Mouse (Mus musculus): Measurements from ENCODE around the gene Micall1. TPM values are rescaled to one million over a fixed set of nuclear protein-coding genes. Genes with fewer than 3 reads are reported as not detected.

Micall1 gene
- polyA plus RNA-seq, 1 experiment from 2014 or later, result 12.2 TPM

- no peak for ATAC-seq (ENCODE audit: insufficient number of reproducible peaks, insufficient read depth, low FRiP score, low TSS enrichment, low read depth)
- Histone ChIP-seq H3K9ac (replicated peaks) (no peak overlapping the region), H3K36me3 (peaks cover 51% of the 10 kb centered on the region), H3K4me1 (replicated peaks) (peaks cover 17% of the 10 kb centered on the region), H3K4me2 (no peak overlapping the region), H3K4me3 (replicated peaks) (no peak overlapping the region), H3K27ac (no peak overlapping the region), H3K27me3 (no peaks in the 10 kb centered on the region), H3K9me3 (no peaks in the 10 kb centered on the region)
- WGBS, result 87% methylated on average over 8 of the region's 8 CpGs
Measured at GRCm38 (mm10) chr15:79144021-79144420, 35.3 kb downstream of the Micall1 start.

GRCm38 (mm10) chr15:79145522-79145921 lies 36.8 kb downstream of the Micall1 start:
- no peaks in the 10 kb centered on the region for H3K27me3 ChIP-seq
- H3K9ac ChIP-seq (replicated peaks), result no peak overlapping the region
- peaks cover 62% of the 10 kb centered on the region for H3K36me3 ChIP-seq
- no peaks in the 10 kb centered on the region for H3K9me3 ChIP-seq
- no peak overlapping the region for H3K27ac ChIP-seq
- no peak for ATAC-seq (ENCODE audit: insufficient number of reproducible peaks, insufficient read depth, low FRiP score, low TSS enrichment, low read depth)
- no peak overlapping the region for H3K4me2 ChIP-seq
- peaks cover 14% of the 10 kb centered on the region for H3K4me1 ChIP-seq (replicated peaks)
- WGBS, result 89% methylated on average over 7 of the region's 7 CpGs
- no peak overlapping the region for H3K4me3 ChIP-seq (replicated peaks)

GRCm38 (mm10) chr15:79148533-79148932 lies 39.8 kb downstream of the Micall1 start:
- H3K9me3 ChIP-seq, result no peaks in the 10 kb centered on the region
- no peak overlapping the region for H3K9ac ChIP-seq (replicated peaks)
- H3K27me3 ChIP-seq, result no peaks in the 10 kb centered on the region
- no peak overlapping the region for H3K27ac ChIP-seq
- peaks cover 88% of the 10 kb centered on the region for H3K36me3 ChIP-seq
- H3K4me1 ChIP-seq (replicated peaks), result peaks cover 5% of the 10 kb centered on the region
- ATAC-seq (ENCODE audit: insufficient number of reproducible peaks, insufficient read depth, low FRiP score, low TSS enrichment, low read depth), result peak; percentile 44; the same call in 1 of the 2 replicates
- H3K4me2 ChIP-seq, result no peak overlapping the region
- H3K4me3 ChIP-seq (replicated peaks), result no peak overlapping the region
- WGBS, result 49% methylated on average over 7 of the region's 7 CpGs

GRCm38 (mm10) chr15:79151881-79152280 lies 43.2 kb downstream of the Micall1 start:
- Histone ChIP-seq H3K9ac (replicated peaks) (no peak overlapping the region), H3K27ac (peak overlapping the region; percentile 79), H3K4me2 (no peak overlapping the region; the same call in 1 of the 2 replicates), H3K9me3 (no peaks in the 10 kb centered on the region), H3K4me3 (replicated peaks) (no peak overlapping the region), H3K4me1 (replicated peaks) (peaks cover 5% of the 10 kb centered on the region), H3K36me3 (peaks cover 57% of the 10 kb centered on the region), H3K27me3 (peaks cover 9% of the 10 kb centered on the region; the same call in 1 of the 2 replicates)
- 71% methylated on average over 8 of the region's 8 CpGs for WGBS
- no peak for ATAC-seq (ENCODE audit: insufficient number of reproducible peaks, insufficient read depth, low FRiP score, low TSS enrichment, low read depth)

GRCm38 (mm10) chr15:79152709-79153108 lies 44.0 kb downstream of the Micall1 start:
- no peak for ATAC-seq (ENCODE audit: insufficient number of reproducible peaks, insufficient read depth, low FRiP score, low TSS enrichment, low read depth)
- H3K27me3 ChIP-seq, result peaks cover 14% of the 10 kb centered on the region; the same call in 1 of the 2 replicates
- WGBS, result 46% methylated on average over 6 of the region's 6 CpGs
- no peaks in the 10 kb centered on the region for H3K9me3 ChIP-seq
- no peak overlapping the region for H3K4me2 ChIP-seq
- no peak overlapping the region for H3K9ac ChIP-seq (replicated peaks)
- H3K27ac ChIP-seq, result peak overlapping the region; percentile 79; the same call in 1 of the 2 replicates
- peaks cover 5% of the 10 kb centered on the region for H3K4me1 ChIP-seq (replicated peaks)
- no peak overlapping the region for H3K4me3 ChIP-seq (replicated peaks)
- peaks cover 49% of the 10 kb centered on the region for H3K36me3 ChIP-seq

- peaks cover 43% of the 10 kb centered on the region for H3K27me3 ChIP-seq
- H3K36me3 ChIP-seq, result peaks cover 26% of the 10 kb centered on the region
- H3K4me2 ChIP-seq, result no peak overlapping the region
- H3K9me3 ChIP-seq, result no peaks in the 10 kb centered on the region
- no peak overlapping the region for H3K9ac ChIP-seq (replicated peaks)
- no peak overlapping the region for H3K27ac ChIP-seq
- H3K4me3 ChIP-seq (replicated peaks), result no peak overlapping the region
- H3K4me1 ChIP-seq (replicated peaks), result peaks cover 5% of the 10 kb centered on the region
- no peak for ATAC-seq (ENCODE audit: insufficient number of reproducible peaks, insufficient read depth, low FRiP score, low TSS enrichment, low read depth)
- WGBS, result 37% methylated on average over 3 of the region's 3 CpGs
Measured at GRCm38 (mm10) chr15:79155572-79155971, 46.9 kb downstream of the Micall1 start.

GRCm38 (mm10) chr15:79162301-79162700 lies 53.6 kb downstream of the Micall1 start:
- Histone ChIP-seq H3K4me3 (replicated peaks) (peak overlapping the region; percentile 36; the same call in 1 of the 2 replicates), H3K4me2 (peak overlapping the region; percentile 47; the same call in 1 of the 2 replicates), H3K36me3 (no peaks in the 10 kb centered on the region), H3K27ac (no peak overlapping the region), H3K9ac (replicated peaks) (0 out of 2 replicates have a peak overlapping the region, but pooled peaks have one; percentile 6), H3K9me3 (no peaks in the 10 kb centered on the region), H3K27me3 (peaks cover 93% of the 10 kb centered on the region), H3K4me1 (replicated peaks) (peaks cover 17% of the 10 kb centered on the region)
- 73% methylated on average over 7 of the region's 7 CpGs for WGBS
- no peak for ATAC-seq (ENCODE audit: insufficient number of reproducible peaks, insufficient read depth, low FRiP score, low TSS enrichment, low read depth)

GRCm38 (mm10) chr15:79162822-79163221 lies 54.1 kb downstream of the Micall1 start:
- H3K36me3 ChIP-seq, result no peaks in the 10 kb centered on the region
- H3K27me3 ChIP-seq, result peaks cover 87% of the 10 kb centered on the region
- peak overlapping the region; percentile 47 for H3K4me2 ChIP-seq
- 41% methylated on average over 14 of the region's 14 CpGs for WGBS
- H3K4me1 ChIP-seq (replicated peaks), result peaks cover 17% of the 10 kb centered on the region
- H3K9me3 ChIP-seq, result no peaks in the 10 kb centered on the region
- H3K27ac ChIP-seq, result no peak overlapping the region
- no peak overlapping the region for H3K9ac ChIP-seq (replicated peaks)
- peak overlapping the region; percentile 36 for H3K4me3 ChIP-seq (replicated peaks)
- no peak for ATAC-seq (ENCODE audit: insufficient number of reproducible peaks, insufficient read depth, low FRiP score, low TSS enrichment, low read depth)

- peak overlapping the region; percentile 36 for H3K4me3 ChIP-seq (replicated peaks)
- 5% methylated on average over 15 of the region's 15 CpGs for WGBS
- H3K4me1 ChIP-seq (replicated peaks), result peaks cover 17% of the 10 kb centered on the region
- H3K27me3 ChIP-seq, result peaks cover 73% of the 10 kb centered on the region
- 0 out of 2 replicates have a peak overlapping the region, but pooled peaks have one; percentile 23 for H3K9ac ChIP-seq (replicated peaks)
- H3K4me2 ChIP-seq, result peak overlapping the region; percentile 47
- H3K36me3 ChIP-seq, result no peaks in the 10 kb centered on the region
- H3K27ac ChIP-seq, result no peak overlapping the region
- no peak for ATAC-seq (ENCODE audit: insufficient number of reproducible peaks, insufficient read depth, low FRiP score, low TSS enrichment, low read depth)
- H3K9me3 ChIP-seq, result no peaks in the 10 kb centered on the region
Measured at GRCm38 (mm10) chr15:79164251-79164650, 55.6 kb downstream of the Micall1 start.

GRCm38 (mm10) chr15:79165140-79165539 lies 56.4 kb downstream of the Micall1 start, which contains the start of gene Sox10:
Gene Sox10, minus strand, starts transcription at chr15:79165240.
- 42% methylated on average over 5 of the region's 5 CpGs for WGBS
- no peak for ATAC-seq (ENCODE audit: insufficient number of reproducible peaks, insufficient read depth, low FRiP score, low TSS enrichment, low read depth)
- Histone ChIP-seq H3K4me2 (peak within 1 kb of the TSS; percentile 47), H3K9ac (replicated peaks) (0 out of 2 replicates have a peak within 1 kb of the TSS, but pooled peaks have one; percentile 23), H3K4me3 (replicated peaks) (peak within 1 kb of the TSS; percentile 36), H3K4me1 (replicated peaks) (peaks cover 17% of the 10 kb centered on the region), H3K9me3 (no peaks in the 10 kb centered on the region), H3K36me3 (no peaks in the 10 kb centered on the region), H3K27ac (no peak within 1 kb of the TSS), H3K27me3 (peaks cover 64% of the 10 kb centered on the region)

- Histone ChIP-seq H3K4me2 (no peak overlapping the region), H3K4me3 (replicated peaks) (no peak overlapping the region), H3K9me3 (no peaks in the 10 kb centered on the region), H3K4me1 (replicated peaks) (peaks cover 17% of the 10 kb centered on the region), H3K27ac (no peak overlapping the region), H3K27me3 (peaks cover 49% of the 10 kb centered on the region), H3K9ac (replicated peaks) (no peak overlapping the region), H3K36me3 (no peaks in the 10 kb centered on the region)
- WGBS, result 37% methylated on average over 8 of the region's 8 CpGs
- no peak for ATAC-seq (ENCODE audit: insufficient number of reproducible peaks, insufficient read depth, low FRiP score, low TSS enrichment, low read depth)
Measured at GRCm38 (mm10) chr15:79166712-79167111, 58.0 kb downstream of the Micall1 start.

GRCm38 (mm10) chr15:79176905-79177304 lies 68.2 kb downstream of the Micall1 start:
- Histone ChIP-seq H3K27me3 (0 out of 2 replicates have a peak, but pooled peaks cover 6% of the 10 kb centered on the region), H3K4me2 (no peak overlapping the region), H3K4me1 (replicated peaks) (peaks cover 6% of the 10 kb centered on the region), H3K36me3 (no peaks in the 10 kb centered on the region), H3K9me3 (no peaks in the 10 kb centered on the region), H3K9ac (replicated peaks) (no peak overlapping the region), H3K27ac (no peak overlapping the region), H3K4me3 (replicated peaks) (no peak overlapping the region)
- 62% methylated on average over 6 of the region's 6 CpGs for WGBS
- no peak for ATAC-seq (ENCODE audit: insufficient number of reproducible peaks, insufficient read depth, low FRiP score, low TSS enrichment, low read depth)
